In the genomic region with DNA sequence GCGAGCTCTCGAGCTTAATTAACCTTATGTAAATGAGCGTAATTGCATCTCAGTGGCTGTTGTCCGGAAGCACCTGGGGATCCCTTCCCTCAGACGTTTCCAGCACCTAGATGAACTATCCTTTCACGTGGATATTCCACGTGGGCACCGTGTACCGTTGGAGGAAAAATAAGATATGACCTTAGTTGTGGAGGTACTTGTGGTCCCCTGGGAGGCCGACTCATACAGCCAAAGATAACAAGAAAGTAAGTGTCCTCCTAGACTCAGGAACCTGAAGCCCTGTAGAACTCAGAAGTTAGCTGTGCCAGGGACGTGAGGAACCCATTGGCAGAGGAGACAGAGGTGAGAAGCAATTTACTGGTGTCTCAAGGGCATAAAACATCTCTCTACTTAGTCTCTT, we compare ENCODE assay signal across 8 mouse cellular contexts. TPM values are rescaled to one million over a fixed set of nuclear protein-coding genes. Genes with fewer than 3 reads are reported as not detected.
DNase-seq lines count a peak whose midpoint lies in the region; ATAC-seq and TF ChIP-seq lines count a peak whose summit lies in the region.

No protein-coding gene starts in this region.

- H3K79me2 ChIP-seq in CH12.LX (replicated peaks; ENCODE audit: control insufficient read depth, extremely low read depth, insufficient read depth, poor library complexity, severe bottlenecking): no peaks in the 10 kb centered on the region

- peak overlapping the region; percentile 47 for H3K4me3 ChIP-seq in heart, embryonic 10.5 days
- peak overlapping the region; percentile 13 to 26 (median 19) for H3K4me3 ChIP-seq in CH12.LX (replicated peaks in 1 of 3; ENCODE audit: low read depth in 2 of 3, low read length in 2 of 3, poor library complexity in 1 of 3)
- peak overlapping the region; percentile 19 for H3K4me3 ChIP-seq in forebrain, postnatal 0 days (ENCODE audit: low read depth, low read length)
- H3K4me3 ChIP-seq in midbrain, embryonic 10.5 days: peak overlapping the region; percentile 44

- 0 out of 2 replicates have a peak overlapping the region, but pooled peaks have one; percentile 1 for H3K9ac ChIP-seq in CH12.LX (ENCODE audit: insufficient read depth, low read depth)
- H3K9ac ChIP-seq in forebrain, postnatal 0 days: no peak overlapping the region

- 2% methylated on average over 11 of the region's 11 CpGs for WGBS in heart, embryonic 10.5 days
- WGBS in forebrain, postnatal 0 days: 4% methylated on average over 11 of the region's 11 CpGs
- 3% methylated on average over 11 of the region's 11 CpGs for WGBS in midbrain, embryonic 10.5 days

- TF ChIP-seq POLR2A in CH12.LX (IDR thresholded peaks at IDR 0.05; ENCODE audit: low read depth, low read length): no peak

- no peaks in the 10 kb centered on the region for H3K9me3 ChIP-seq in heart, embryonic 10.5 days
- no peaks in the 10 kb centered on the region for H3K9me3 ChIP-seq in CH12.LX (replicated peaks; ENCODE audit: low read length)
- H3K9me3 ChIP-seq in forebrain, postnatal 0 days (ENCODE audit: low read length): no peaks in the 10 kb centered on the region
- H3K9me3 ChIP-seq in midbrain, embryonic 10.5 days (replicated peaks): no peaks in the 10 kb centered on the region

- H3K27me3 ChIP-seq in heart, embryonic 10.5 days (ENCODE audit: insufficient read depth, poor library complexity, severe bottlenecking): peaks cover 84% of the 10 kb centered on the region
- H3K27me3 ChIP-seq in CH12.LX (replicated peaks): peaks cover 20% of the 10 kb centered on the region
- H3K27me3 ChIP-seq in forebrain, postnatal 0 days (ENCODE audit: insufficient read depth, low read length): peaks cover 63% of the 10 kb centered on the region
- peaks cover 89% of the 10 kb centered on the region for H3K27me3 ChIP-seq in midbrain, embryonic 10.5 days (ENCODE audit: low read depth, poor library complexity, severe bottlenecking)

- in situ Hi-C loops in CH12.LX (cut with MboI; ENCODE audit: low pct_ligation_motif_present, low pct_unique_long_range_greater_than_20kb, low sequenced_read_pairs): loop anchor here (10.0 kb wide), 3 partner anchors 329 to 709 kb away; no protein-coding TSS in a partner anchor

- no peak for TF ChIP-seq EP300 in CH12.LX (IDR thresholded peaks at IDR 0.05; ENCODE audit: low read length)

- intact Hi-C loops in heart, postnatal 36 days (cut with DNase I): loop anchor here (5.0 to 10.0 kb wide), 2 partner anchors 477 to 619 kb away; a partner anchor contains a TSS

- peaks cover 41% of the 10 kb centered on the region for H3K4me1 ChIP-seq in heart, embryonic 10.5 days
- peaks cover 3 to 46% of the 10 kb centered on the region in 2 experiments; a peak in 2 of 4 replicates for H3K4me1 ChIP-seq in CH12.LX (ENCODE audit: control insufficient read depth in 1 of 2, insufficient read depth in 2 of 2)
- peaks cover 6% of the 10 kb centered on the region for H3K4me1 ChIP-seq in forebrain, postnatal 0 days (ENCODE audit: insufficient read depth)
- H3K4me1 ChIP-seq in midbrain, embryonic 10.5 days: peaks cover 57% of the 10 kb centered on the region

- no peak for TF ChIP-seq CTCF in CH12.LX (conservative IDR thresholded peaks at IDR 0.05 in 1 of 2, IDR thresholded peaks at IDR 0.05 in 1 of 2; ENCODE audit: low read depth in 2 of 2, low read length in 2 of 2)
- TF ChIP-seq CTCF in forebrain, postnatal 0 days (IDR thresholded peaks at IDR 0.05; ENCODE audit: low read depth): no peak

- dilution Hi-C loops in CH12.LX (cut with MboI; ENCODE audit: extremely low pct_ligation_motif_present, extremely low pct_unique_long_range_greater_than_20kb, low sequenced_read_pairs): no loop called here

- H3K4me2 ChIP-seq in CH12.LX (ENCODE audit: insufficient read depth, low read depth, poor library complexity, severe bottlenecking): peak overlapping the region; percentile 85
- peak overlapping the region; percentile 49 for H3K4me2 ChIP-seq in forebrain, postnatal 0 days (ENCODE audit: low read depth)

- H3K36me3 ChIP-seq in heart, embryonic 10.5 days: no peaks in the 10 kb centered on the region
- H3K36me3 ChIP-seq in CH12.LX (replicated peaks in 1 of 2; ENCODE audit: control insufficient read depth in 1 of 2, insufficient read depth in 1 of 2, low read length in 1 of 2): no peaks in the 10 kb centered on the region
- no peaks in the 10 kb centered on the region for H3K36me3 ChIP-seq in forebrain, postnatal 0 days (ENCODE audit: insufficient read depth)
- no peaks in the 10 kb centered on the region for H3K36me3 ChIP-seq in midbrain, embryonic 10.5 days

- ATAC-seq in forebrain, postnatal 0 days: no peak
- ATAC-seq in monocyte, adult 5-6 weeks (replicated peaks; ENCODE audit: insufficient number of reproducible peaks, low FRiP score, low TSS enrichment, poor library complexity, severe bottlenecking): no peak

- H3K27ac ChIP-seq in heart, embryonic 10.5 days: no peak overlapping the region
- H3K27ac ChIP-seq in CH12.LX (ENCODE audit: insufficient read depth, low read depth): no peak overlapping the region
- no peak overlapping the region for H3K27ac ChIP-seq in forebrain, postnatal 0 days (ENCODE audit: low read depth, low read length)
- no peak overlapping the region for H3K27ac ChIP-seq in midbrain, embryonic 10.5 days (replicated peaks)

- no peak for TF ChIP-seq RAD21 in CH12.LX (IDR thresholded peaks at IDR 0.05; ENCODE audit: low read depth, low read length)

- no peak for DNase-seq in heart, embryonic 10.5 days (ENCODE audit: low spot score)
- DNase-seq in heart, postnatal 36 days: no peak
- DNase-seq in CH12.LX (ENCODE audit: extremely low read depth): no peak
- DNase-seq in forebrain, postnatal 0 days: no peak
- DNase-seq in midbrain, embryonic 10.5 days (ENCODE audit: low spot score): no peak
- no peak for DNase-seq in right cerebral cortex, postnatal 10 days (ENCODE audit: low spot score in 2 of 2)
- DNase-seq in ovary, adult 18-20 months (ENCODE audit: low spot score): no peak

TF ChIP-seq in CH12.LX, 34 proteins besides CTCF, POLR2A, EP300 and RAD21:
- TF ChIP-seq SIN3A (IDR thresholded peaks at IDR 0.05; ENCODE audit: low read length): 0 out of 2 replicates have a peak, but pooled peaks have one; percentile 40
- no peak for TF ChIP-seq TCF12 (IDR thresholded peaks at IDR 0.05; ENCODE audit: low read depth, low read length)
- 0 out of 2 replicates have a peak, but pooled peaks have one; percentile 31 for TF ChIP-seq MAX (IDR thresholded peaks at IDR 0.05; ENCODE audit: low read length)
TF ChIP-seq in CH12.LX: peak in this region for 2.

RNA-seq across cellular contexts. Expression of a gene that starts 13.4 kb away (rescaled TPM):
- 0.06 TPM in 1 of 2 replicates, not detected in the other for polyA plus RNA-seq in heart, embryonic 10.5 days (2016; fragmentation: Nextera tagmentation; extraction: Ambion mirVana)
- total RNA-seq in heart, postnatal 36 days (2021): under 1 TPM; 0.08 TPM
- not detected in 2 replicates for total RNA-seq in CH12.LX (2012; rRNA removed)
- not detected in 2 replicates for total RNA-seq in CH12.LX (2014; rRNA removed)
- polyA plus RNA-seq in CH12.LX (2012; ENCODE audit: insufficient read length, low read depth): not detected in 2 replicates
- 0.69 and 1.0 TPM in 2 replicates for total RNA-seq in forebrain, postnatal 0 days (2014; rRNA removed)
- polyA plus RNA-seq in forebrain, postnatal 0 days (2015; fragmentation: Nextera tagmentation; extraction: Ambion mirVana): 0.30 and 0.35 TPM in 2 replicates
- polyA plus RNA-seq in midbrain, embryonic 10.5 days (2016; fragmentation: Nextera tagmentation; extraction: Ambion mirVana): 0.12 TPM in 1 of 2 replicates, not detected in the other
- not detected in 3 replicates for total RNA-seq in monocyte, adult 5-6 weeks (2017)
